Mouse (Mus musculus): ENCODE measurements around the gene Fam120a.

- TF ChIP-seq CTCF (IDR thresholded peaks at IDR 0.05; ENCODE audit: control insufficient read depth, insufficient read depth, insufficient read length) (no peak), USF1 (IDR thresholded peaks at IDR 0.05; ENCODE audit: low read depth) (no peak), MYOD1 (IDR thresholded peaks at IDR 0.05; ENCODE audit: control insufficient read depth, insufficient read length, low read depth) (no peak), CEBPB (IDR thresholded peaks at IDR 0.05; ENCODE audit: low read depth) (no peak)
Observed at GRCm38 (mm10) chr13:48948951-48949350, 18.9 kb downstream of the Fam120a start.

Data from C2C12 (cell line).